Mouse (Mus musculus) T-helper 17 cell (primary cell): ENCODE measurements around the gene Rpl23.

Experiments
- in situ Hi-C, 2 experiments: fragments of 300-600 bp; cut with MboI, MseI; formaldehyde crosslinking; loops; 1 replicate in 1 of 2; 2 replicates in 1 of 2; pipeline ENCODE4 v1.15.1; 2025; ENCODE audit warnings: high pct_unique_total_duplicates in 2 of 2

Rpl23 gene

DNA sequence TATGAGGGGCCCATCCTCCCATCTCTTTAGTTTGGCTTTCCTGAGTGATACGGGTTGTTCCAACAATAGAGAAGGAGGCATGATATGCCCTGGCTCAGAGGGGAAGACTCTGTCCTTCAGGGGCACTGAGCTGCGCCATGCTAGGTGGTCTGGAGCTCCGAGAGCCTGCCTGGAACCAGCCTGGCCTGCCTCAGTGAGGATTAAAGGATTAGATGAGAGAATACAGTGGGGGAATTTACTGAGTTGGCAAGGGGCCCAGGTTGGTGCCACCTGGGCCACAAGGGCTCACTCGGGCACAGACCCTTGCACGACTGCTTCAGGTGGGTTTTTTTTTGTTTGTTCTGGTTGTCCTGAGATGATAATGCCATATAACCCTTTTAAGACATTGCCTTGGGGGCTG is 33.9 kb upstream of the Rpl23 start:
- in situ Hi-C loops: no loop called here

DNA sequence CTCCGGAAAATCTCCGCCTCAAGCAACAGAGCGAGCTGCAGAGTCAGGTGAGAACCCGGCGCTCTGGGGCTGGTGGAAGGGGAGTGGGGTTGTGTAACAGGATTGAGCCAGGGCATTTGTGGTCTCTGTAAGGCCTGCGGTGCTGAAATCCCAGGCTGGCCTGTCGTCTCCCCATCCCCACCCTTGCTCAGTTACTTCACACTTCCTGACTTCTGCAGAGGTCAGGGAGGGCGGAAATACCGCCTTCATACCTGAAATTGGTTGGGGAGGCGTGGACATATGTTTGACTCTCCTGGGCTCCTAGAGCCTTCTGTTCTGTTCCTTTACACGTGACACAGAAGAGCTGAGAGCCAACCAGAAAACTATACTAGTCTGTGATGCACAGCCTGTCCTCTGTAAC is 33.5 kb upstream of the Rpl23 start:
- in situ Hi-C loops: no loop called here

DNA sequence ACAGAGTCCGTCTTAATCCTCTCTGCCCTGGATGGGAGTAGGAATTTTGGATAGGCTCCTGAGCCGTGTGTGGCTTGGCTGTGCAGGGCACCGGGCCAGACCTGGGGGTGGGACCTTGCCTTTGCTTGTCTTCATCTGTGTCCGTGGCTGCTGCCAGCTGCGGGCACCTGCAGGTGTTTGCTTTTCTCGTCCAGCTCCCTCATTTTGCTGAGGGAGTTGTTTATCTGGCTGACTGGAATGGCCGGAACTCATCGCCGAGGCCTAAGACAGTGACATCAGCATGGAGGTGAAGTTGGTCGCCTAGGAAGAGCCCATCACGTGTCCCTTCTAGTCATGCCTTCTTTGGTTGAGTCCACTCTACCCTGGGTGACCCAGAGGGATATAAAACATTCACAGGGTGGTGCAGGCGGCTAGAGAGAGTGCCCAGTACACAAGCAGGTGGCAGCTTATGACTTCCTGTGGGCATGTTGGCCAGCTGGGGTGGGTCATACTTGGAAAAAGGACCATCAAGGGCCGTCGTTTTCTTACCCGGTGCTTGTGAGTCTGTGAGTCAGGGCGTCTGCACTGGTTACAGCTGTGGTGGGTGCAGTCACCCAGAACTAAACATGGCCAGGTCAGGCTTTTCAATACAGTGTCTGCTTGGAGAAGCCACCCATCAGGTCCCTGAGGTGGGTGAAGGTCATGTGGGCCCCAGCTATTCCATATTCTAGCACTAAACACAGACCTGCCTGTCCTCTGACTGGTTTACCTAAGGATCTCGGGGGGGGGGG is 31.7 kb upstream of the Rpl23 start:
- in situ Hi-C loops: no loop called here

DNA sequence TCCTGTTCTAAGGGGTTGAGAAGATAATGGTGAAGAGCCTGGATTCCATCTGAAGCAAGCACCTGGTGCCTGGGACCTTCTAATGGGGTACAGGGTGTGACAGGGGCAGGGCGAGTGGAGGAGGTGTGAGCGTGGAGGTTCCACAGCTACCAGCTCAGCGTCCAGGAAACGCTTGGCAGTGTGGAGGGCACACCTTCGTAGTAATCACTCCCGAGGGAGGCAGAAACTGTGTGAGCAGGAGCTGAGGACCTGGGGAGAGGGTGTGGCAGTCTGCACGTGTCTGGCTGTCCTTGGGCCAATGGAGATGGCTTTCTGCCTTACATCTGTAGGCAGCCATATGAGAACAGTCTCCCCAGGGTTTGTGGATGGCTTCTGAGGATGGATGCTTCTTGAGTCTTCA is 30.8 kb upstream of the Rpl23 start:
- in situ Hi-C loops: no loop called here

DNA sequence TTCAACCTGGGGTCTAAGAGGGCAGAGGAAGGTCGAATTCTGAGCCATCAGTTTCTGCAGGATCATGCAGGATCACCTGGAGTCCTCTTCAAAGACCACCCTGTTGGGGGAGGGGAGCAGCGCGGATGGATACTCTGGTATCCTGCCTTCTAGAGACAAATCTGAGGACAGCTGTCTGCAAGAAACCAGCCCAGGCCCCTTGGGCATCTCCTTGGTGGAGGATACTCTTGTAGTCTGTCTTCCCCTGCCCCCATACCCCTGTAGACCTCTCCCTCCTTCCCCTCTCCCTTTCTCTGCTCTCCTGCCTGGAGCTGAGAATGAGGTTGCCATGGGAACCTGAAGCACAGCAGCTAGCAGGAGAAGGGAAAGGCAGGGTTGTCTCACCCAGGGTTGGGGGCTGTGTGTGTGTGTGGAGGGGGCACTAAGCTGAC is 30.3 kb upstream of the Rpl23 start:
- in situ Hi-C loops: no loop called here

DNA sequence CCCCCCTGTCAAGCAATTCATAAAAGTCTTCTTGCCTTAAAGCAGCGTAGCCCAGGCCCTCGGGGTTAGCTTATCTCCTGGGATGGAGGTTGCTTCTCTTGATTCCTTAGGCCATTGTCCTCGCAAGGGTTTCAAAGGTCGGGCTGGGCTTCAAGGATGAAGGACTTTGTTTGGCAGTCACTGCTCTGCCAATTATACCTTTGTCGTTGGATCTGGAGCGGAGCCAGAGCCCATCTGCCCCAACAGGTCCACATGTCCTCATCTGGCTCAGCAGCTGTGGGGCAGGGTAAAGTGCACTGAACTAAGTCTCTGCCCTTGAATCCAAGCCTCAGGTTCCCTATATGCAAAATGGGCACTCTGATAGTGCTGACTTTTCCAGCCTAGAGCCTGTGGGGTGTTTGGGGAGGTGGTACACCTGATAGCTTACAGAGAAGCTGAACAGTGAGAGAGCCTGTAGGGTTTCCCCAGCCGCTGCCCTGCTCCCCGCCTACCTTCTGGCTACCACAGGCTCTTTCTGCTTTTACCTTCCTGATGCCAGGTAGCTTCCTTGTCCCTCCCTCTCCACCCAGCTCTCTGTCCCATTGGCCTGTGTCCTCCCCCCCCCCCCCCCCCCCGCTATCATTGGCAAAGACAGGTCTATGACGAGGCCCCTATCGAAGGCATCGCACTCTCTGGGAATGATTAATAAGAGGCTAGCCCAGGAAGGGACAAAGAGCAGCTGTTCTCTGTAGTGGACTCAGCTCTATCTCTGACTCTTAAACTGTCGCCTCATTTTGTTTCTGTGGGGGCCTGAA is 29.5 kb upstream of the Rpl23 start:
- in situ Hi-C loops: no loop called here

DNA sequence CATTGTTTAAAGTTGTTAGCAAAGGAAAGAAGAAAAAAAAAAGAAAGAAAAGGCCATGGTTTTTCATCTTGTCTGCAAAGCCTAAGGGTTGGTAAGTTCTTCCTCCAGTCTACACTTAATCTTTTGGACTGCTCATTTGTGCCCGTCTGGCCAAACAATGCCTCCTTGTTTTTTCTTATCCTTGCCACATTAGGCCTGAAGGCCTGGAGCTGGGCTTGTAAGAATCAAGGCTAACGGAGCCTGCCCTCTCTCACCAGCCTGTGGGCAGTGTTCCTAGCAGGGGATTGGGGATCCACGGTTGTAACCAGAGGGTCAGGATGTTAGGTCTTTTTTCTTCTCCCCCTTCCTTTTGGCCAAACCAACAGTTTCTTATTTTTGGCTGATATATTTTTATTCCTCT is 28.7 kb upstream of the Rpl23 start:
- in situ Hi-C loops: no loop called here

DNA sequence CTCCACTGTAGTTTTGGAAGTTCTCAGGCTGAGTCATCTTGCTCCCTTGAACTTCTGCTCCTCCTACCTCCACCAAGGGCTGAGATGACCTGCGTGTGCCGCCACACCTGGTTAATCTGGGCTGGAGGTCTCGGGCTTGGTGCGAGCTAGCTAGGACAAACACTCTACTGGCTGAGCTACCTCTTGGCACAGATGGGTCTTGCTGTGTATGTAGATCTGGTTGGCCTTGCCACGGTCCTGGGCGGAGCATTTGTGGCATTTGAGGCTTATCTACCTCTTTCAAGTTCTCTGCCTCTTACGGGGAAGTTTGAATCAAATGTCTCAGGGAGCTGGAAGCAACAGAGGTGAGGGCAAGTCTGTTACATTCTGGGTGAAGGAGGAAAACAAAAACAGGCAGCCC is 28.1 kb upstream of the Rpl23 start:
- in situ Hi-C loops: no loop called here

DNA sequence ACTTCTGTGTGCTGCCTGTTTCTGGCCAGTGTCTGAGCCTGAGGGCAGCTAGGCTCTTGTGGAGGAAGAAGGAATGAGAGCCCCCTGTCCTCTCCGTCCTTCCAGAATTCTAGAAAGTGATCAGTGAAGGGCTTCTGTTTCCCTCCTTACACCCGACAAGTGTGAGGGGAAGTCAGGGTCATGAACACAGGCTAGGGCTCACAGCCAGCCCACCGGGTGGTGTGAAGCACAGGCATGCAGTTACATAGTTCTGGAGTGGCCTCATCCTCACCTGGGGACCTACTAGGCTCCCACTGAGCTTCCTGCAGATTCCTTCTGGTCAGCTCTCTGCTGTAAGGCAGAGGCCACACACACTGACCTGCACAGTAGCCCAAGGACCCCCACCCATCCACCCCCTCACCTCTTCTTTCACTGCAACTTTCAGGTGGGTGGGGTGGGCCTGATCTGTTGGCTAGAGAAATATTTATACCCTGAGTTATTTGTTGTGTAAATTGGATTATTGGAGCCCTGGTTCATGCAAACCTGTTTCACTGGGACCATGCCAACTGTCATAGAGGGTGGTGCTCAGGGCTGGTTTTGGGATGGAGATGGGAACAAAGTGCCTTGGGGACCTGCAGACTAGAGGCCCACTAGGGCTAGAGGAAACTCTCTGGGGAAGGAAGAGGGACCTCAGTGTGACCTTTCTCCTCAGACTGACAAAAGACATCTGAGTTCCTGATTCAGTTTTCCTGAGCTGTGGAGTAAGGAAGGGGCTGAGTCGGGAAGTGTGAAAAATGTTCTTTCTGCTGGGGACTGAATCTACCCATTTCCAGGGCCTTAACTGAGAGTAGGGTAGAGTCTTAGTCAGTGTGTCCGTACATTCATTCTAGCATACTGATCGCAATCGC is 27.2 kb upstream of the Rpl23 start:
- in situ Hi-C loops: no loop called here

DNA sequence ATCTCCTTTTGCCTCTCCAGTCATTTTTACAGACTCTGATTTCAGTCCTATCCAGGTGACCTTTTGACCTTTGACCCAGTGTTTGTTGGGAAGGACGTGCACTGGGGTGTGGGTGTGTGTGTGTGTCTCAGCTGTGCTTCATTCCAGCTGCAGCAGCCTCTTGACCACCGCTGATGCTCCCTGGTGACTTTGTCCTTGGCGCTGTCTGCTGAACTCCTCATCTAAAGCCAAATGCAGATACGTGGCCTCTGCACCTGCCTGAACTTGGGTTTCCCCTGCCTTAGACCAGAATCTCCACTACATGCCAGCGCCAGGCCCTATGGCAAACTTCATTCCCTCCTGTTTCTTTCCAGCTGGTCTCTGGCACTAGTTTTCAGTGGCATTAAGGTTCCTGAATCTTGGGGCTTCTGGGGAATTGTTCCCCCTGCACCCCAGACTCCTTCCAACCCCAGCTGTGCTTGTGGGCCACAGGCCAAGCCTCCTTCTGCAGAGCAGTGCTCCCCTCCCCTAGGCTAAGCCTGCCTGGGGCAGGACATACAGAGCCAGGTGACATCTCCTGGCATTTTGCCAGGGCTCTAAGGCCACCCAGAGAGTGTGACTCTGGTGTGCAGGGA is 26.5 kb upstream of the Rpl23 start:
- in situ Hi-C loops: no loop called here

DNA sequence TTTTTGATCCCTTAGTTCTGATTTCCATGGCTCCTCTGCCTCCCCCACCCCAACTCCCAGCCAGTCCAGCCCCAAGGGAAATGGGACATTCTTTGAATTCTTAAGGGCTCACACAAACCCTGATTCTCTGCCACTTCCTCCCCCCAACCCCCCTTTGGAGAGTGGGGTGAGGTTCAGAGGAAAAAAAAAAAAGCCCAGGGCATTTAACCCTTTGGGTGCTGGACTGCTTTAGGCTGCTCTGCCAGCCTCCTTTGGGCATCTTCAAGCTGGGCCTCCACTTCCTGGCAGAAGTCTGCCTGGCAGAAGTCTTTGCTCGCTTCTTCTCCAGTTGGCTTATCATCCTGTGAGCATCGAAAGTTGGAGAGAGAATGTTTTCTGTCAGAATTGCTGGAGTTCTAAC is 25.9 kb upstream of the Rpl23 start:
- in situ Hi-C loops: no loop called here

DNA sequence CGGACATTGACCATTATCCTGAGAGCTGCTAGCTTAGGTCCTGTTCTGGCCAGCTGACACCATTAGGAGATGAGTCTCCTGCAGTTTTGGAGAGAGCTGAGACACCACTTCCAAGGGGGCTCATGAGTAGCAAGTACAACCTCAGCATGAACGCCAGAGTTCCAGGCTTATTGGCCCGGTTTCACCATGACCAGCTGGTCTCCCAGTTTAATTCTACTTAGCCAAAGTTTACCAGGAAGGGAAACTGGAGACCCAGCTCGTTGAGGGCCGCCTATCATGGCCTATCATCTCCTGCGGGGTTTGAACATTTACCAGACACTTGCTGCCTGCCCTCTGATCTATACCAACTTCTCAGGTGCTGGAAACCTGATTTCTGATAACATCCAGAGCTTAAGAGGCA is 25.4 kb upstream of the Rpl23 start:
- in situ Hi-C loops: no loop called here

DNA sequence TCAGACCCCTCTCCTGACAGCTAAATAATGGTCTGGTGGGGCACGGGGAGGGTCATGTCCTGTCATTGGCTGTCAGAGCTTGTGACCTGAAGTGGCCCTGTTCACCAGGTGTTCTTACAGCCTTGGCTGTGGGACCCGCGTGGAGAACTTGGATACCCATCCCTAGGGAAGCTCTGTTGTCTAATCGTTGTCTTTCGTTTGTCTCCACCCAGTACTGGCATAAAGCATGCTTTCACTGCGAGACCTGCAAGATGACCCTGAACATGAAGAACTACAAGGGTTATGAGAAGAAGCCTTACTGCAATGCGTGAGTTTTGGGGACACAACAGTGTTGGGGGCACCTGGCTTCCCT is 24.4 kb upstream of the Rpl23 start:
- in situ Hi-C loops: no loop called here

DNA sequence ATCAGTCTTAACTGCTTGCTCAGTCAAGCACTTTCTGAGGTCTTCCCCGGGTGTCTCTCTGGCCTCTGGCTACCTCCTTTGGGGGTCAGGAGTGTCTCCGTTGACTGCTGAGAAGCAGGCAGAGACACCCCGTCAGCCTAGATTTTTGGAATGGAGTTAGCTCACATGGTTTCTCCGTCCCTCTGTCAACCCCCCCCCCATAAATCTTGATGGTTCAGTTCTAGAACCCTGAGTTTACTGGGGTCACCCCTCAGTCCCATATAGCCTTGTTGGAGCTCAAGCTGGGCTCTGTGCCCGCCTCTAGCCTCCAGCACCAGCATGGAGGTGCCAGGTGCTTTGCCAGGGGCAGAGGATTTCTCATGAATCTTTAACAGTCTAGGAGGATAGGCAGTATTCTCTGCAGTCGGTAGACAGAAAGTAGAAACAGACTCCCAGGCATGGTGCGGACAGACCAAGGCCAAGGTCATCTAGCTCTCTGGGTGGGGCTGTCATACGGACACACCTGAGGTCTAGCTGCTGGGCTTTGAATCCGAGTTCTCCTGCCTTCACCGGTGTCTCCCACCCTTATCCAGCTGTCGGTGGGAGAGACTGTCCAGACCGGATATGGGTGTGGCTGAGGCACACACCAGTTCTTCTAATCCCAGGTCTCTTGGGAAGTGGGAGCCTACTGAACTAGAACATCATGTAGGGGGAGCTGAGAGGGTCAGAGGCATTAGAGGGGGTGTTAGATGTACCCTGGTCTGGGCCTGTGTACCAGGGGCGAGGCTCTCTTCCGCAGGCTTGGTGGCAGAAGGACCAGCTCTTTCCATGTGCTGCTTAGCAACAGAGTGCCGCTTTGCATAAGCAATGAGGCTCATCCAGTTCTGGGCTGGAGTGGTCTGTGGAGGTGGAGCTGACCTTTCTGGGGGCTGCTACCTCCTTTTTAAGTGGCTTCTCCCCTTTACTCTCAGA is 23.7 kb upstream of the Rpl23 start:
- in situ Hi-C loops: no loop called here

DNA sequence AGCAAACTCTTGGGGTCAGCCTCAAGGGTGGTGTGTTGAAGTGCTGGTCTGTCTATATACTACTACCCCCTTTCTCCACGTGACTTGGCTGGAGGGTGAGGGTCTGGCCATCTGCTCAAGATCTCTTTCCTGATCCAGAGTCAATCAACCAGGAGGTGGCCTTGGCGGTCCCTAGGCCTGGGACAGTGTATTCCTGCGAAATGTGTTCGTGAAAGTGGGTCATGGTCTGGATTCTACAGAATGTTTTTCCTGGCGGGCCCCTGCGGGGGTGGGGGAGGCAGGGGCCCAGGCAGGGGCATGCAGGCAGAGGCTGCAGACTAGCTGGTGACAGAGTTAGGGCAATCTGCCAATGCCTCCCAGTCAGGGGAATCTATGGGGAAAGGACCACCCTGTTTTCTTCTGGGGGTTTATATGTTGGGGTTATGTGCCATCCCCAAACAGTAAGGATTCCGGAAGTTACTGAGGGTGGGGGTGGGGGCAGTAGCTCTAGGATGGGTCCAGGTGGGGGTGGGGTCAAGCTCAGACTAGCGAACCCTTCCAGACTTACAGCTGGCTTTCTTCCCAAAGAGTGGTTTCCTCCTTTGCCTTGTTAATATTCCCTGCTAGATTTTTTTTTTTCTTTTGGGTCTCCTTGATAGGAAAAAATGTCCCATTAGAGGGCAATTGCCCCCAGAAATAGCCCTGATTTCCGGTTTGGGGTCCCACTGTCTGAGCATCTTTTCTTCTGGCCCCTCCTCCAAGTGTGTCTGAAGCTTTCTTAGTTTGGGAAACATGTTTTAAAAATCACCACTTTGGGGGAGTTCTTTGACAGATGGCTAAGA is 22.8 kb upstream of the Rpl23 start:
- in situ Hi-C loops: loop anchor here in 1 of 2 experiments (5.0 kb wide), 1 partner anchor 32 kb away; no protein-coding TSS in a partner anchor

DNA sequence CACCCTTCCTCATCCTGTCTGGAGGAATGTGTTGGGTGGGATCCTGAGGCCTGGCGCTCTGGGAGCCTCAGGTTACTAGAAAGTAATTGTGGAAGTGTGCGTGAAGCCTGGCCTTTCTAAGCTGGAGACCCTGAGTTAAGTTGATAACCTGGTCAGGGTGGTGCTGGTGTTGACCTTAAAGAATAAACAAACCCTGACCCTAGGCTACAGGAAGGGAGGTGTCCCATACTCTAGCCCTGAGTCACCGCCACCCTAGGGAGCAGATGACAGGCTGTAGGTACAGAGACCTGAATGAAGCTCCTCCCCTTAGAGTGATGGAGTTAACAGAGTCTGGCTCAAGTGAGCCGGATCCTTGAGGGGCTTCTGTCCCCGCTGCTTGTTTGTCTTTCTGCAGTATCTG is 21.6 kb upstream of the Rpl23 start:
- in situ Hi-C loops: loop anchor here in 1 of 2 experiments (5.0 kb wide), 1 partner anchor 33 kb away; no protein-coding TSS in a partner anchor

DNA sequence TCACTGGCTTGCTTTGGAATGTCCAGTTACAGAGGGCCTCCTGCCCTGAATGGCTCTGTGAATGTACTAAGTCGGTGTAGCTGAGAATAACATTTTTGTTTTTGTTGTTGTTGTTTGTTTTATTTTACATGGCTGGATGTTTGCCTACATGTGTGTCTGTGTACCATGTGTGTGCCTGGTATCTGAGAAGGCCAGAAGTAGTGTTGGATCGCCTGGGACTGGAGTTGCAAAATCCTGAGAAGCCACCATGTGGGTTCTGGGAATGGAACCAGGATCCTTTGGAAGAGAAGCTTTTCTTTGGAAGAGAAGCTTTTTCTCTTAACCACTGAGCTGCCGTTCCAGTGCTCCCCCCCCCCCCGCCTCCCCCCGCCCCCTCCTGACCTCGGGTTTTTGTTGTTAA is 20.3 kb upstream of the Rpl23 start:
- in situ Hi-C loops: loop anchor here in 1 of 2 experiments (5.0 kb wide), 1 partner anchor 35 kb away; no protein-coding TSS in a partner anchor

DNA sequence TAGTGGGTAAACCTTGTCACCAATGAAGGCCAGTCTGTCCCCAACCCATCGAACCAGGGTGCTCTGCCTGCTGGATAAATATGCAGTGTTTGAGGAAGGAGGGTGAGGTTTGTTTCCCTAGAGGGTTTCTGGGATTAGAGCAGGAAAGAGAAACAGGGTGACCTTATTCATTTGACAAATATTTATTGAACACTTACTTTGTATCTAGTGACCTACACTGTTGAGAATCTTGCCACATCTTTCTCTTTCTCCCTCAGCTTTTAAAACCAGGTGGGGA is 19.9 kb upstream of the Rpl23 start:
- in situ Hi-C loops: loop anchor here in 1 of 2 experiments (5.0 kb wide), 1 partner anchor 35 kb away; no protein-coding TSS in a partner anchor

DNA sequence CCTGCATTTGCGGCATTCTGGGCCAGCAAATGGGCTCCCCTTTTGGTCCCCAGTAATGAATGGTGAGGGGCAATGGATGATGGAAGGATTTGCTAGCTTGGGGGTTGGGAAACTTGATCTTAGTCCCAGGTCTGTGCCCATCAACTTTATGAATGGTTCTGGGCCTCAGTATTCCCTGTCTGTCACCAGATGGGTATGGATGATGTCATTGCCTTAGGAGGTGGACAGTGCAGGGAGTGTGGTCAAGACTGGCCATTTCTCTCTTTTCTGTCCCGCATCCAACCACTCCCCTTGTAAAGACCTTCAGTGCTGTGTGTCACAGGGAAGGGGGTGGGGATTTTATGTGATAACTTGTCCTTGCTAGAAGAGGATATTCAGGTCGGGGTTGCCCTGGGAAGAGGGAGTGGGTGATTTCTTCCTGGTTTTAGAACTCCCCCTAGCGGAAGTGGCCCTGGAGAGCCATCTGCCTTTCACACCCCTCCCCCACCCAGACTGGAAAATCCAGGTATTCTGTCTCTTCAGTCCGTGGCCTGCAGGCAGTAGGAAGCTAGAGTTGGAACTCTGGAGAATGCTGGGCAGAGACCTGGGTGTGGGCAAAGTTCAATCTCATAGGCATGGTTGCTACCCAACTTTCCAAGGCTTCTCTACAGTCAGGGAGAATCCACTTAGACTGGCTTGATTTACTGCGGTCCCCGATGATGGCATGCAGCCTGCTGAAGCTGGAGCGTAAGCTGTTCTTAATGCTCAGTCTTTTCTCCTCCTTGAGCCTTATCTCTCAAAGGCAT is 19.4 kb upstream of the Rpl23 start:
- in situ Hi-C loops: loop anchor here in 1 of 2 experiments (5.0 kb wide), 1 partner anchor 36 kb away; no protein-coding TSS in a partner anchor
